Mouse (Mus musculus) E14TG2a.4 (cell line): ENCODE measurements around the gene Eva1c.

Experiments used
- CTCF ChIP-seq: conservative IDR thresholded peaks from 2 replicates; pipeline ENCODE4 v1.5.1; 2014; ENCODE audit warnings: low read length
- NANOG ChIP-seq: IDR thresholded peaks from 2 replicates; pipeline ENCODE4 v1.6.1; 2014; ENCODE audit warnings: borderline replicate concordance, low read length, mixed read lengths
- POU5F1 ChIP-seq: IDR thresholded peaks from 2 replicates; pipeline ENCODE4 v1.6.1; 2014; ENCODE audit warnings: low read length, borderline replicate concordance

DNA sequence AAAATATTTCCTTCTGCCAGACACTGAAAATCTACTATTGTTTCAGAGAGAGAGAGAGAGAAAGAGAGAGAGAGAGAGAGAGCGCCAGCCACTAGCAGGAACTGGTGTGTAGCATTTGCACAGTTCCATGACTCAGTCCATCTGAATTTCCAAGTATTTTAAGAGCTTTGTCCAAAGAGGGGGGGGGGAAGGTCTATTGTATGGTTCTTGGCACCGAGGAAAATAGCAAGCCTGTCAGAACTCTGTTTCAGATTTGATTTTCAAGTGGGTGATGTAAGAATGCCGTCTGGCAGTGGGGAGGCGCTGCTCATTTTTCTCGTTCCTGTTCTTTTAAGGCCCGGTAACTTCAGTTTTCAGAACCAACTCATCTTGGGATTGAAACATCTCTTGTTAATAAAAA is 18.5 kb downstream of the Eva1c start:
- TF ChIP-seq CTCF, result no peak
- TF ChIP-seq NANOG, result no peak
- no peak for TF ChIP-seq POU5F1
